In genomic region chr1:54695396-54695795, GRCm38 (mm10) we compare ENCODE assay signal across 18 mouse cellular contexts.
DNase-seq lines count a peak whose midpoint lies in the region; ATAC-seq lines count a peak whose summit lies in the region.
"Had no signal": no experiment of that assay in that cellular context is flagged by ENCODE, and none has a peak within 500 bp of the region (broad histone marks: within the 10 kb centered on the region; RNA-seq: fewer than 3 reads in every experiment).

No protein-coding gene starts in this region.

- peak; percentile 27 for DNase-seq in adrenal gland, postnatal 10 days
- no peak for DNase-seq in adrenal gland, postnatal 25 days
- peak; percentile 47 for DNase-seq in lung, postnatal 36 days
- DNase-seq in lung, postnatal 10 days: no peak
- no peak for DNase-seq in MN1 (ENCODE audit: low spot score)
- no peak for DNase-seq in neural tube, embryonic 10.5 days (ENCODE audit: extremely low spot score, low spot score)
- DNase-seq: cerebellum, adult 8-10 months; cerebellum, postnatal 25 days; gastrocnemius, adult 2 months; kidney, adult 2 months; kidney, postnatal 36 days; retina, postnatal 1 day; right cerebral cortex, postnatal 14 days; thymus, postnatal 14 days had no signal

- peak; percentile 49 for ATAC-seq in megakaryocyte, adult 5-6 weeks (ENCODE audit: poor library complexity, severe bottlenecking)
- ATAC-seq: forebrain, embryonic 14.5 days; hindbrain, postnatal 0 days; intestine, embryonic 15.5 days had no signal

Comparison
In these comparisons a context has a peak if more than half of its experiments do, and no peak if none do; other contexts are left out.
1. DNase-seq: peak in adrenal gland, postnatal 10 days (single experiment) and lung, postnatal 36 days (single experiment); none in adrenal gland, postnatal 25 days (single experiment), lung, postnatal 10 days (single experiment), MN1 (single experiment) and neural tube, embryonic 10.5 days (single experiment).